Mouse (Mus musculus) liver, embryonic 11.5 days (tissue): ENCODE measurements around the gene Ampd1. TPM values are rescaled to one million over a fixed set of nuclear protein-coding genes. Genes with fewer than 3 reads are reported as not detected.

Experiments
- ATAC-seq: fragments of 200-750 bp; cut with Nextera tagmentation; replicated peaks from 2 replicates; pipeline ENCODE4 v1.8.0; 2017; ENCODE audit warnings: moderate number of reproducible peaks, mild to moderate bottlenecking, moderate TSS enrichment, moderate library complexity; ENCODE audit not compliant: low FRiP score
- DNase-seq: peaks from one replicate; pipeline ENCODE4 v3.0.0-alpha.2; 2017; ENCODE audit warnings: low spot score
- H3K27ac ChIP-seq: fragments of 300-500 bp; sonication (generic); 2 replicates; pipeline ENCODE4 v1.5.1; 2014; ENCODE audit warnings: mild to moderate bottlenecking, low read depth, low read length, control low read depth
- H3K27me3 ChIP-seq: fragments of 300-500 bp; sonication (generic); replicated peaks from 2 replicates; pipeline ENCODE4 v1.6.1; 2014; ENCODE audit warnings: low read length, mixed read lengths; ENCODE audit not compliant: control insufficient read depth, insufficient read depth
- H3K36me3 ChIP-seq: fragments of 300-500 bp; sonication (generic); 2 replicates; pipeline ENCODE4 v1.6.1; 2014; ENCODE audit warnings: mild to moderate bottlenecking, low read length, moderate library complexity, mixed read lengths; ENCODE audit not compliant: control insufficient read depth, insufficient read depth
- H3K4me1 ChIP-seq: fragments of 300-500 bp; sonication (generic); replicated peaks from 2 replicates; pipeline ENCODE4 v1.6.1; 2014; ENCODE audit warnings: low read length, mixed read lengths; ENCODE audit not compliant: control insufficient read depth, insufficient read depth
- H3K4me2 ChIP-seq: fragments of 300-500 bp; sonication (generic); 2 replicates; pipeline ENCODE4 v1.6.1; 2014; ENCODE audit warnings: mild to moderate bottlenecking, control low read depth, moderate library complexity
- H3K4me3 ChIP-seq: fragments of 300-500 bp; sonication (generic); 2 replicates; pipeline ENCODE4 v1.5.1; 2014; ENCODE audit warnings: low read depth, low read length, control low read depth
- H3K9ac ChIP-seq: fragments of 300-500 bp; sonication (generic); 2 replicates; pipeline ENCODE4 v1.6.1; 2014; ENCODE audit warnings: low read depth, low read length, control low read depth
- H3K9me3 ChIP-seq: fragments of 300-500 bp; sonication (generic); 2 replicates; pipeline ENCODE4 v1.6.1; 2016; ENCODE audit warnings: low read length, inconsistent platforms, mixed read lengths; ENCODE audit not compliant: control insufficient read depth
- WGBS: fragments of 180-500 bp; shearing (Covaris S2); extraction: QIAGEN DNeasy Blood & Tissue Kit; methylation state at CpG from one replicate; pipeline ENCODE4 v1.1.7; 2014; 5-methylcytosine and 5-hydroxymethylcytosine counted together
- polyA plus RNA-seq: library from polyadenylated mRNA; unstranded; fragments of >200 nt; fragmentation: Nextera tagmentation; extraction: Ambion mirVana; gene quantifications from 2 replicates; pipeline ENCODE4 v1.2.1, GENCODE M21; 2014

Ampd1 gene
- polyA plus RNA-seq, 1 experiment from 2014 or later: 0.53 TPM

- H3K4me3 ChIP-seq: no peak overlapping the region
- H3K4me1 ChIP-seq: no peaks in the 10 kb centered on the region
- no peak overlapping the region for H3K9ac ChIP-seq
- H3K36me3 ChIP-seq: no peaks in the 10 kb centered on the region
- no peaks in the 10 kb centered on the region for H3K27me3 ChIP-seq
- no peak for ATAC-seq
- DNase-seq: no peak
- H3K4me2 ChIP-seq: no peak overlapping the region
- no peaks in the 10 kb centered on the region for H3K9me3 ChIP-seq
- H3K27ac ChIP-seq: no peak overlapping the region
- WGBS: 78% methylated on average over 4 of the region's 4 CpGs
Measured at GRCm38 (mm10) chr3:103147775-103148174, 74.0 kb downstream of the Ampd1 start.

- no peaks in the 10 kb centered on the region for H3K9me3 ChIP-seq
- no peak overlapping the region for H3K4me3 ChIP-seq
- WGBS: 74% methylated on average over 10 of the region's 10 CpGs
- ATAC-seq (no peak), DNase-seq (no peak)
- peaks cover 9% of the 10 kb centered on the region; the same call in 1 of the 2 replicates for H3K36me3 ChIP-seq
- H3K27me3 ChIP-seq: no peaks in the 10 kb centered on the region
- no peak overlapping the region for H3K9ac ChIP-seq
- H3K4me2 ChIP-seq: no peak overlapping the region
- no peaks in the 10 kb centered on the region for H3K4me1 ChIP-seq
- H3K27ac ChIP-seq: no peak overlapping the region
Measured at GRCm38 (mm10) chr3:103148941-103149340, 75.1 kb downstream of the Ampd1 start.

Other genes starting within 250 kb of the Ampd1 start
- gene Sycp1, start 137.9 kb upstream of the Ampd1 start, polyA plus RNA-seq: 0.12 and 0.19 TPM in 2 replicates
- 18.3 and 21.9 TPM in 2 replicates for gene Nr1h5, start 109.9 kb upstream of the Ampd1 start, polyA plus RNA-seq
- gene Sike1, start 78.3 kb upstream of the Ampd1 start, polyA plus RNA-seq: 40.5 and 42.9 TPM in 2 replicates
- 254 and 288 TPM in 2 replicates for gene Csde1, start 53.6 kb upstream of the Ampd1 start, polyA plus RNA-seq
- gene Nras, start 15.7 kb upstream of the Ampd1 start, polyA plus RNA-seq: 102 and 112 TPM in 2 replicates
- 8.2 and 8.8 TPM in 2 replicates for gene Dennd2c, start 28.6 kb downstream of the Ampd1 start, polyA plus RNA-seq
- 272 and 278 TPM in 2 replicates for gene Bcas2, start 97.6 kb downstream of the Ampd1 start, polyA plus RNA-seq
- 22.1 and 22.7 TPM in 2 replicates for gene Trim33, start 205.3 kb downstream of the Ampd1 start, polyA plus RNA-seq